Mouse (Mus musculus) lung, embryonic 15.5 days (tissue): ENCODE measurements at regions not wholly inside any gene's neighbourhood (a gene's known extent, or its start where the extent isn't known, plus 50 kb on each side); places are given as distances from the start of the nearest gene placed in this dataset. TPM values are rescaled to one million over a fixed set of nuclear protein-coding genes. Genes with fewer than 3 reads are reported as not detected.

Experiments
- ATAC-seq: fragments of 200-750 bp; cut with Nextera tagmentation; 2 replicates; pipeline ENCODE4 v1.8.0; 2017; ENCODE audit warnings: moderate number of reproducible peaks, borderline replicate concordance; ENCODE audit not compliant: low FRiP score, low TSS enrichment; ENCODE audit errors: extremely low read depth
- H3K27ac ChIP-seq: fragments of 300-500 bp; sonication (generic); 2 replicates; pipeline ENCODE4 v1.5.1; 2015; ENCODE audit warnings: moderate library complexity, mild to moderate bottlenecking, inconsistent platforms
- H3K27me3 ChIP-seq: fragments of 300-500 bp; sonication (generic); 2 replicates; pipeline ENCODE4 v1.6.1; 2015; ENCODE audit warnings: inconsistent platforms
- H3K36me3 ChIP-seq: fragments of 300-500 bp; sonication (generic); 2 replicates; pipeline ENCODE4 v1.6.1; 2015; ENCODE audit warnings: inconsistent platforms
- H3K4me1 ChIP-seq: fragments of 300-500 bp; sonication (generic); 2 replicates; pipeline ENCODE4 v1.6.1; 2015; ENCODE audit warnings: inconsistent platforms
- H3K4me2 ChIP-seq: fragments of 300-500 bp; sonication (generic); 2 replicates; pipeline ENCODE4 v1.6.1; 2015; ENCODE audit warnings: inconsistent platforms, mild to moderate bottlenecking, moderate library complexity
- H3K4me3 ChIP-seq: fragments of 300-500 bp; sonication (generic); 2 replicates; pipeline ENCODE4 v1.5.1; 2015; ENCODE audit warnings: mild to moderate bottlenecking, inconsistent platforms
- H3K9ac ChIP-seq: fragments of 300-500 bp; sonication (generic); 2 replicates; pipeline ENCODE4 v1.6.1; 2015; ENCODE audit warnings: inconsistent platforms
- H3K9me3 ChIP-seq: fragments of 300-500 bp; sonication (generic); 2 replicates; pipeline ENCODE4 v1.6.1; 2016; ENCODE audit warnings: inconsistent platforms
- WGBS: fragments of 180-500 bp; shearing (Covaris S2); methylation state at CpG from one replicate; pipeline ENCODE4 v1.1.7; 2015; 5-methylcytosine and 5-hydroxymethylcytosine counted together
- microRNA-seq: library from miRNA; unstranded; fragments of <30 nt; microRNA quantifications from one replicate; pipeline ENCODE4, GENCODE M21; 2016

- Histone ChIP-seq H3K36me3 (no peaks in the 10 kb centered on the region), H3K4me1 (no peaks in the 10 kb centered on the region), H3K27me3 (no peaks in the 10 kb centered on the region), H3K9ac (no peak overlapping the region), H3K9me3 (no peaks in the 10 kb centered on the region), H3K27ac (no peak overlapping the region), H3K4me3 (no peak overlapping the region), H3K4me2 (no peak overlapping the region)
- no peak for ATAC-seq
Observed at GRCm38 (mm10) chr12:94862720-94863119, 829.3 kb upstream of the Flrt2 start.

GRCm38 (mm10) chr12:94910816-94911215 lies 781.2 kb upstream of the Flrt2 start:
- Histone ChIP-seq H3K36me3 (no peaks in the 10 kb centered on the region), H3K27me3 (no peaks in the 10 kb centered on the region), H3K4me2 (no peak overlapping the region), H3K9me3 (no peaks in the 10 kb centered on the region), H3K9ac (no peak overlapping the region), H3K4me1 (no peaks in the 10 kb centered on the region), H3K27ac (no peak overlapping the region), H3K4me3 (no peak overlapping the region)
- 84% methylated on average over 2 of the region's 2 CpGs for WGBS
- no peak for ATAC-seq

DNA sequence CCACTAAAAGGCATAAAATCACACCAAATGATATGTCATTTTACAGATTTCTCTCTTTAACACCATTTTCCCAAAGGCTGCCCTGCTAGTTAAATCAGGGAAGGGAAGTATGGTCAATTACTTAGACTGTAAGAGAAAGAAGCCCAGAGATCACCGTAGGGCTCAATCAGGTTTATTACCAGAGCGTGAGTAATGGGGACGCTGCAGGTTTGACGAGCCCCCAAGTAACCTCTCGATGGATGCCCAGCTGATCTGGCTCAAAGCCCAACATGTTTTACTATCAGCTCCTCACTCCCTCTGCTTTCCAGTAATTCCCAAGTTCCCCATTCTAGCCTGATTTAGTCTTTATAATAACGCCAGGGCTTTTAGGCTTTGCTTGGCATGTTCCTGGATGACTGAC lies 749.0 kb upstream of the Flrt2 start:
- no peak for ATAC-seq
- WGBS: 80% methylated on average over 6 of the region's 6 CpGs
- no peak overlapping the region for H3K9ac ChIP-seq
- no peaks in the 10 kb centered on the region for H3K9me3 ChIP-seq
- no peak overlapping the region for H3K4me2 ChIP-seq
- H3K27ac ChIP-seq: no peak overlapping the region
- H3K4me3 ChIP-seq: no peak overlapping the region
- no peaks in the 10 kb centered on the region for H3K27me3 ChIP-seq
- H3K36me3 ChIP-seq: no peaks in the 10 kb centered on the region
- no peaks in the 10 kb centered on the region for H3K4me1 ChIP-seq

Small RNA genes lying in the stretch of these regions (microRNA-seq; reads per million reads assigned to microRNA genes)
- not detected for gene Mir8099-2
